Mouse (Mus musculus): ENCODE data around the gene Pdzk1. TPM values are rescaled to one million over a fixed set of nuclear protein-coding genes. Genes with fewer than 3 reads are reported as not detected.

The Pdzk1 gene
- polyA plus RNA-seq, 1 experiment from 2014 or later, result not detected

GRCm38 (mm10) chr3:96904851-96905541 is 75.9 kb downstream of the Pdzk1 start, which contains the start of gene Gpr89:
Gene Gpr89, minus strand, starts transcription at chr3:96905346.
- peak within 1 kb of the TSS; percentile 81 for H3K4me3 ChIP-seq (replicated peaks)
- no peaks in the 10 kb centered on the region for H3K9me3 ChIP-seq
- H3K4me2 ChIP-seq (replicated peaks), result peak within 1 kb of the TSS; percentile 87
- ATAC-seq, result peak; percentile 97
- H3K27me3 ChIP-seq, result peaks cover 18% of the 10 kb centered on the region
- H3K9ac ChIP-seq (replicated peaks), result peak within 1 kb of the TSS; percentile 91
- peak within 1 kb of the TSS; percentile 48; the same call in 1 of the 2 replicates for H3K27ac ChIP-seq
- peaks cover 14% of the 10 kb centered on the region for H3K4me1 ChIP-seq (replicated peaks)
- WGBS, result under 1% methylated on average over 40 of the region's 40 CpGs
- H3K36me3 ChIP-seq, result no peaks in the 10 kb centered on the region

- ATAC-seq, result peak; percentile 24; the same call in 1 of the 2 replicates
- peaks cover 18% of the 10 kb centered on the region for H3K27me3 ChIP-seq
- 48% methylated on average over 9 of the region's 9 CpGs for WGBS
- H3K9ac ChIP-seq (replicated peaks), result 0 out of 2 replicates have a peak overlapping the region, but pooled peaks have one; percentile 91
- peak overlapping the region; percentile 81 for H3K4me3 ChIP-seq (replicated peaks)
- no peaks in the 10 kb centered on the region for H3K9me3 ChIP-seq
- H3K27ac ChIP-seq, result no peak overlapping the region
- H3K4me1 ChIP-seq (replicated peaks), result peaks cover 14% of the 10 kb centered on the region
- H3K36me3 ChIP-seq, result no peaks in the 10 kb centered on the region
- H3K4me2 ChIP-seq (replicated peaks), result peak overlapping the region; percentile 87
Observed at GRCm38 (mm10) chr3:96905592-96905991, 76.5 kb downstream of the Pdzk1 start.

Other genes with a start within 250 kb of the Pdzk1 start
- 41.1 and 42.0 TPM in 2 replicates for gene Polr3gl, start 235.1 kb upstream of the Pdzk1 start, polyA plus RNA-seq (2015; fragmentation: Nextera tagmentation; extraction: Ambion mirVana)
- gene Ankrd34a, start 232.6 kb upstream of the Pdzk1 start, polyA plus RNA-seq (2015; fragmentation: Nextera tagmentation; extraction: Ambion mirVana), result 5.3 and 6.5 TPM in 2 replicates
- gene Lix1l, start 228.1 kb upstream of the Pdzk1 start, polyA plus RNA-seq (2015; fragmentation: Nextera tagmentation; extraction: Ambion mirVana), result 5.7 and 6.2 TPM in 2 replicates
- 147 TPM in 2 replicates for gene Rbm8a, start 199.4 kb upstream of the Pdzk1 start, polyA plus RNA-seq (2015; fragmentation: Nextera tagmentation; extraction: Ambion mirVana)
- gene Pex11b, start 193.9 kb upstream of the Pdzk1 start, polyA plus RNA-seq (2015; fragmentation: Nextera tagmentation; extraction: Ambion mirVana), result 52.0 and 52.6 TPM in 2 replicates
- 0.15 and 0.16 TPM in 2 replicates for gene Gm42957, start 193.8 kb upstream of the Pdzk1 start, polyA plus RNA-seq (2015; fragmentation: Nextera tagmentation; extraction: Ambion mirVana)
- gene Itga10, start 183.7 kb upstream of the Pdzk1 start, polyA plus RNA-seq (2015; fragmentation: Nextera tagmentation; extraction: Ambion mirVana), result 0.71 and 0.81 TPM in 2 replicates
- 0.58 and 0.59 TPM in 2 replicates for gene Ankrd35, start 159.2 kb upstream of the Pdzk1 start, polyA plus RNA-seq (2015; fragmentation: Nextera tagmentation; extraction: Ambion mirVana)
- gene Pias3, start 132.9 kb upstream of the Pdzk1 start, polyA plus RNA-seq (2015; fragmentation: Nextera tagmentation; extraction: Ambion mirVana), result 33.9 and 36.7 TPM in 2 replicates
- gene Nudt17, start 120.7 kb upstream of the Pdzk1 start, polyA plus RNA-seq (2015; fragmentation: Nextera tagmentation; extraction: Ambion mirVana), result 10.1 and 10.6 TPM in 2 replicates
- 38.4 and 38.8 TPM in 2 replicates for gene Polr3c, start 101.7 kb upstream of the Pdzk1 start, polyA plus RNA-seq (2015; fragmentation: Nextera tagmentation; extraction: Ambion mirVana)
- 76.2 and 80.2 TPM in 2 replicates for gene Rnf115, start 101.6 kb upstream of the Pdzk1 start, polyA plus RNA-seq (2015; fragmentation: Nextera tagmentation; extraction: Ambion mirVana)
- 0.14 and 0.17 TPM in 2 replicates for gene Cd160, start 67 bp downstream of the Pdzk1 start, polyA plus RNA-seq (2015; fragmentation: Nextera tagmentation; extraction: Ambion mirVana)
- gene Gja5, start 75.4 kb downstream of the Pdzk1 start, polyA plus RNA-seq (2015; fragmentation: Nextera tagmentation; extraction: Ambion mirVana), result 3.1 and 3.6 TPM in 2 replicates
- 34.8 and 37.0 TPM in 2 replicates for gene Gpr89, start 76.1 kb downstream of the Pdzk1 start, polyA plus RNA-seq (2015; fragmentation: Nextera tagmentation; extraction: Ambion mirVana)
- gene Gja8, start 96.7 kb downstream of the Pdzk1 start, polyA plus RNA-seq (2015; fragmentation: Nextera tagmentation; extraction: Ambion mirVana), result 0.04 TPM in 1 of 2 replicates, not detected in the other